Mouse (Mus musculus) B cell, adult 62 days (primary cell): Measurements from ENCODE around the gene Nabp2. TPM values are rescaled to one million over a fixed set of nuclear protein-coding genes. Genes with fewer than 3 reads are reported as not detected.

Source experiments
- total RNA-seq: library from RNA; stranded (reverse); gene quantifications from 4 replicates; pipeline ENCODE4 v1.2.4, GENCODE M21; 2023

The Nabp2 gene
- total RNA-seq: 39.1 to 49.2 TPM (median 47.1 TPM) in 4 replicates

DNA sequence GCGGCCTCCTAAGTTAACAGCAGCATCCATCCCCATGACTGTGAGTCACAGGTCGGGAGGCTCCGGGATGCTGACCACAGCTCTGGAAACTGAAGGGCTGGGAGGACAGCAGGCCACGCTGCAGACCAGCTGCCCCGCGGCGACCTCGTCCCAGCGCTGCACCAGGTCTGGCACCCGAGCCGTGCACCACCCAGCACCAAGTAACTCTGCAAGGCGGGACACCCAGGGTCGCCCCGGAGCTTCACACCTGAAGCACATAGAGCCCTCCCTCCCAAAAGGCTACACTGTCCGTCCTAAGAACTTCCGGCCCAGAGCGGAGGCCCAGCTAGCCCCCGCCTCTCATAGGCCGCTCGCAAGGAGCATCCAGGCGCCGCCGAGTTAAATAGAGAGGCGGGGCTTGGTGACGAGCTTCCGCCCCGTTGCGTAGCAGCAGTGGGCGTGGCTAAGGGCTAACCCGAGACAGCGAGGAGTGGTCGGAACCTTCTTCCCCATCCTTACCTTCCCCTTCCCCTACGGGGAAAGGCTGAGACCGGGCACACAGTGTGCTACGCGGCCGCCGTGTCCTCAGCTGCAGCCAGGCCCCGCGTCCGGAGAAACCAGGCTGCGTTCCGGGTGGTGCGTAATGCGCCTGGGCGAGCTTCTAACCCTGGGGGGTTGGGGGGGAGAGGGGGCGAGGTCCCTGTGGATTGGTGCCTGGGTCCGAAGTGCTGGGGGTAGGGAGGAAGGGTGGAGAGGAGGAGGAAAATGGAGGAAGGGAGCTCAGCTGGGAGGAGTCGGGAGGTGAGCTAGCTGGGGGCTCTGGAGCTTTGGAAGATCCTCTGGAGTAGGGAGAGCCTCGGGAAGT is at the start of gene Nabp2, which contains the start of gene Rnf41:
Gene Nabp2, minus strand, starts transcription at position 282 of the 844 bp plus-strand sequence.
Gene Rnf41, plus strand, starts transcription at position 447 of the 844 bp plus-strand sequence.

GRCm38 (mm10) chr10:128458719-128459408 is 47.6 kb upstream of the Nabp2 start, which contains the start of gene Smarcc2:
Gene Smarcc2 (plus strand): TSS chr10:128459248.

GRCm38 (mm10) chr10:128401056-128401455 is 10.2 kb downstream of the Nabp2 start, which contains the start of gene Slc39a5:
Gene Slc39a5 (minus strand): TSS chr10:128401229.

DNA sequence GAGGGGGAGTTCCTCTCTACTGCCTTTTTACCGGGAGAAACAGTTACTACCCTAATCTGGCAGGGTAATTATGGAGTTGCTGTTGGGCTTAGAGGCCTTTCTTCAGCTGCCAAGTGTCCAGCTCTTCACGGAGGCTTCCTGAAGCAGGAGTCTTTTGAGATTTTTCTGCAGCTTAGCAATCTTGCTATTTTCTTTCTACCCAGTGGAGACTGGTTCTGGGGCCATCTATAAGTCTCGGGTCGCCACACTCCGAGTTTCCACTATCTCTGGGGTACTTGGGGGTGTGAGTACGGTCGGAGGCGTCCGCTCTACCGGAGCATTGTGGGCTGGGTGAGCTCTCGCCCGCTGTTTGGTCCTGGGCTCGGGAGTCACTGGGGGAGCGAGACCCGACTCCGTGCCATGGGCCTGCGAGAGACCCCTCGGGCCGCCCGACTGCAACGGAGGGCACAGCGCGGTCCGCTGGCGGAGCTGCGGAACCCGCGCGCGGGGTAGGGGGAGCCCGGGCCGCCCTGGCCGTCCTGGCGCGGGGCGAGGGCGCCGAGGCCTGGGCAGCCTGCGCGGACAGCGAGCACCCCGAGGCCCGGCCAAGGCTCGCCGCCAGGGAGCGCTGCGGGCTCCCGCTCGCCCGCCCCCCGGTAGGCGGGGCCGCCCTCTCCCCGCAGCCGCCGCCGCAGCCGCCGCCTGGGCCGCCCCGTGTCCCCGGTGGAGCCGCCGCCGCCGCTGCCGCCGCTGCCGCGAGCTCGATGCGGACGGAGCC is 34.7 kb downstream of the Nabp2 start, which contains the start of gene Ankrd52:
Gene Ankrd52, plus strand, starts transcription at position 661 of the 757 bp plus-strand sequence.

DNA sequence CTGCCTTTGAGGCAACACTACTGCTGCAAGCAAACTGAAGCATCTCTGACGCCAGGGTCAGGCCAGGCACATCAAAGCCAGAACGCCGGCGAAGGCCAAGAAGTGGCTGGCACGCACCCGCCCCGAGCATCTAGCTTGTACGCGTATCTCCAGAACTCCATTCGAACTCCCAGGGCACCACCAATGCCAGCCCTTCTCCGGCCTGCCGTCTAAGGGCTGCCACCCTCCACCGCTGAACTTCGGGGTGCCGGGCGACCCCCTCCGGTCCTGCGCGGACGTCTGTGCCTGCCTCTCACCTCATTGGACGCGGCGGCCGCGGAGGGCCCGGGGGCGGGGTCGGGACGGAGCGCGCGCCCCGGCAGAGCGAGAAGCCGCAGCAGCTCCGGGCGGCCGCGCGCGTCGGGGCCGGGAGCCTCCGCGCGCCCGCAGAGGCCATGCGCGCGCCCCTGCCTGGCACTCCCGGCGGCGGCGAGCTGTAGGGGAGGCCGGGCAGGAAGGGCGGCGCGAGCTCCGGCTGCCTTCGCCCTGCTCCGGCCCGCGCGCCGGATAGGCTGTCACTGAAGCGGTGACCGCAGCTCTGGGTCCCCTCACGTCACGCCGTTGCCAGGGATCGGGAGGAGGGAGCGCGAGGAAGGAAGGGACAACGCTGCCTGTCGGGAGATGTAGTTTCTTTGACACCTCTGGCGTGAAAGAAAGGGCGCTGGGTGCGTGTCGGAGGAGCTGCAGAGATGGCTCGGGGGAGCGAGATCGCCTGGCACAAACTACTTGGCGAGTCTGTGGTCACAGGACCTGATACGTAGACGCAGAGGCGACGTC is 42.7 kb downstream of the Nabp2 start, which contains the start of gene Coq10a:
Gene Coq10a, minus strand, starts transcription at position 596 of the 816 bp plus-strand sequence.

Other genes starting within 250 kb of the Nabp2 start
- gene Rbms2, start 231.2 kb downstream of the Nabp2 start, total RNA-seq: 43.9 to 52.8 TPM (median 47.8 TPM) in 4 replicates
- not detected in 4 replicates for gene Gls2, start 217.0 kb downstream of the Nabp2 start, total RNA-seq
- 12.3 to 17.4 TPM (median 15.1 TPM) in 4 replicates for gene Spryd4, start 199.7 kb downstream of the Nabp2 start, total RNA-seq
- not detected in 4 replicates for gene Mip, start 185.7 kb downstream of the Nabp2 start, total RNA-seq
- gene Timeless, start 179.4 kb downstream of the Nabp2 start, total RNA-seq: 13.7 to 23.7 TPM (median 16.3 TPM) in 4 replicates
- gene Apon, start 157.4 kb downstream of the Nabp2 start, total RNA-seq: not detected in 4 replicates
- 0.75 to 1.4 TPM (median 0.93 TPM) in 4 replicates for gene Apof, start 142.8 kb downstream of the Nabp2 start, total RNA-seq
- gene Stat2, start 140.9 kb downstream of the Nabp2 start, total RNA-seq: 110 to 128 TPM (median 114 TPM) in 4 replicates
- not detected in 4 replicates for gene Il23a, start 112.7 kb downstream of the Nabp2 start, total RNA-seq
- gene Pan2, start 108.2 kb downstream of the Nabp2 start, total RNA-seq: 62.2 to 69.4 TPM (median 65.8 TPM) in 4 replicates
- 18.8 to 20.8 TPM (median 19.5 TPM) in 4 replicates for gene Cnpy2, start 89.0 kb downstream of the Nabp2 start, total RNA-seq
- gene Cs, start 73.8 kb downstream of the Nabp2 start, total RNA-seq: 101 to 110 TPM (median 110 TPM) in 4 replicates
- gene Coq10a, start 42.5 kb downstream of the Nabp2 start, total RNA-seq: 28.6 to 37.3 TPM (median 32.6 TPM) in 4 replicates
- 67.5 to 68.6 TPM (median 68.3 TPM) in 4 replicates for gene Ankrd52, start 34.4 kb downstream of the Nabp2 start, total RNA-seq
- not detected in 4 replicates for gene Slc39a5, start 10.3 kb downstream of the Nabp2 start, total RNA-seq
- gene Rnf41, start 165 bp upstream of the Nabp2 start, total RNA-seq: 61.4 to 67.3 TPM (median 65.5 TPM) in 4 replicates
- gene Smarcc2, start 47.8 kb upstream of the Nabp2 start, total RNA-seq: 145 to 160 TPM (median 147 TPM) in 4 replicates
- 488 to 539 TPM (median 516 TPM) in 4 replicates for gene Myl6, start 82.7 kb upstream of the Nabp2 start, total RNA-seq
- 0.58 to 0.75 TPM in 2 of 4 replicates, not detected in the others for gene Myl6b, start 87.2 kb upstream of the Nabp2 start, total RNA-seq
- 224 to 242 TPM (median 239 TPM) in 4 replicates for gene Esyt1, start 114.4 kb upstream of the Nabp2 start, total RNA-seq
- gene Zc3h10, start 136.3 kb upstream of the Nabp2 start, total RNA-seq: 85.5 to 103 TPM (median 90.6 TPM) in 4 replicates
- 3,750 to 3,896 TPM (median 3,770 TPM) in 4 replicates for gene Rpl41, start 137.8 kb upstream of the Nabp2 start, total RNA-seq
- 73.4 to 79.8 TPM (median 76.2 TPM) in 4 replicates for gene Pa2g4, start 154.5 kb upstream of the Nabp2 start, total RNA-seq
- 1.0 to 1.2 TPM (median 1.1 TPM) in 4 replicates for gene Erbb3, start 178.2 kb upstream of the Nabp2 start, total RNA-seq
- 1,181 to 1,252 TPM (median 1,193 TPM) in 4 replicates for gene Rps26, start 215.3 kb upstream of the Nabp2 start, total RNA-seq
- 0.19 to 0.27 TPM in 2 of 4 replicates, not detected in the others for gene Ikzf4, start 234.5 kb upstream of the Nabp2 start, total RNA-seq